Comparison of ENCODE assay signal across 11 mouse cellular contexts in the genomic region with DNA sequence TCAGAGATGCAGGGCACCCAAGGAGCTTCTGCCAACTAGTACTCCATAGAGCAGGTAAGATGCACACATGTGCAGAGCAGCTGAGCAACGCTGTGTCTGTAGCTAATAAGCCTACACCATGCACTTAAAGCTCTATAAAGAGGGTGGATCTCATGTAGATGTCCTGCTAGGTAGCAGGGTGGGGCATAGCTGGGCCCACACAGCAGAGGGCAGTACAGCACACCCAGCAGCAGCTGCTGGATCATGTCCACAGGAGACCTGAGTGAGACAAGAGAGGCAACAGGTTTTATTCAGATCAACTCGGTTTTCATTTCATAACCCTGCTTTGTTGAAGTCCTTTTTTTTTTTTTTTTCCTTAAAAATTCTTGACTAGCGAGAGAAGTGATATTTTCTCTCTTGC.
DNase-seq lines count a peak whose midpoint lies in the region; ATAC-seq and TF ChIP-seq lines count a peak whose summit lies in the region.
"Had no signal": no experiment of that assay in that cellular context is flagged by ENCODE, and none has a peak within 500 bp of the region (broad histone marks: within the 10 kb centered on the region; RNA-seq: fewer than 3 reads in every experiment).

No protein-coding gene starts in this region.

- no peak overlapping the region for H3K4me3 ChIP-seq in midbrain, postnatal 0 days (ENCODE audit: low read depth, low read length)
- H3K4me3 ChIP-seq in midbrain, embryonic 15.5 days = no peak overlapping the region
- H3K4me3 ChIP-seq in forebrain, embryonic 13.5 days = no peak overlapping the region
- H3K4me3 ChIP-seq: midbrain, embryonic 12.5 days had no signal

- WGBS in midbrain, postnatal 0 days = 56% methylated on average over 3 of the region's 3 CpGs
- WGBS in midbrain, embryonic 15.5 days = 55% methylated on average over 3 of the region's 3 CpGs
- 61% methylated on average over 3 of the region's 3 CpGs for WGBS in forebrain, embryonic 13.5 days

- peak; percentile 22; the same call in 1 of the 2 replicates for TF ChIP-seq CTCF in midbrain, postnatal 0 days (IDR thresholded peaks at IDR 0.05)

- H3K27me3 ChIP-seq in midbrain, postnatal 0 days (ENCODE audit: insufficient read depth, low read length) = no peaks in the 10 kb centered on the region
- H3K27me3 ChIP-seq in midbrain, embryonic 15.5 days (replicated peaks) = no peaks in the 10 kb centered on the region
- no peaks in the 10 kb centered on the region for H3K27me3 ChIP-seq in forebrain, embryonic 13.5 days
- H3K27me3 ChIP-seq: midbrain, embryonic 12.5 days had no signal

- no peaks in the 10 kb centered on the region for H3K4me1 ChIP-seq in midbrain, postnatal 0 days (ENCODE audit: insufficient read depth, low read length)
- no peaks in the 10 kb centered on the region for H3K4me1 ChIP-seq in midbrain, embryonic 15.5 days
- no peaks in the 10 kb centered on the region for H3K4me1 ChIP-seq in forebrain, embryonic 13.5 days
- H3K4me1 ChIP-seq: midbrain, embryonic 12.5 days had no signal

- no peak overlapping the region for H3K4me2 ChIP-seq in midbrain, postnatal 0 days (ENCODE audit: low read depth, low read length, poor library complexity, severe bottlenecking)
- no peak overlapping the region for H3K4me2 ChIP-seq in midbrain, embryonic 15.5 days
- no peak overlapping the region for H3K4me2 ChIP-seq in forebrain, embryonic 13.5 days
- H3K4me2 ChIP-seq: midbrain, embryonic 12.5 days had no signal

- H3K36me3 ChIP-seq in midbrain, postnatal 0 days (ENCODE audit: insufficient read depth, low read length) = no peaks in the 10 kb centered on the region
- no peaks in the 10 kb centered on the region for H3K36me3 ChIP-seq in midbrain, embryonic 15.5 days (replicated peaks)
- no peaks in the 10 kb centered on the region for H3K36me3 ChIP-seq in forebrain, embryonic 13.5 days (ENCODE audit: poor library complexity, severe bottlenecking)
- H3K36me3 ChIP-seq: midbrain, embryonic 12.5 days had no signal

- no peak for ATAC-seq in midbrain, postnatal 0 days (ENCODE audit: low FRiP score)
- no peak for ATAC-seq in midbrain, embryonic 15.5 days (replicated peaks)
- no peak for ATAC-seq in forebrain, embryonic 13.5 days

- H3K27ac ChIP-seq in midbrain, postnatal 0 days (ENCODE audit: low read depth, low read length) = no peak overlapping the region
- no peak overlapping the region for H3K27ac ChIP-seq in midbrain, embryonic 15.5 days
- H3K27ac ChIP-seq in forebrain, embryonic 13.5 days = no peak overlapping the region
- H3K27ac ChIP-seq: midbrain, embryonic 12.5 days had no signal

- H3K9ac ChIP-seq in midbrain, postnatal 0 days (replicated peaks; ENCODE audit: low read length, poor library complexity, severe bottlenecking) = no peak overlapping the region
- H3K9ac ChIP-seq in midbrain, embryonic 15.5 days = no peak overlapping the region
- no peak overlapping the region for H3K9ac ChIP-seq in forebrain, embryonic 13.5 days
- H3K9ac ChIP-seq: midbrain, embryonic 12.5 days had no signal

- peak; percentile 18 for DNase-seq in embryo, embryonic 10 days (ENCODE audit: low spot score)
- no peak for DNase-seq in embryo, embryonic 11 days
- DNase-seq in midbrain, postnatal 0 days (ENCODE audit: low spot score) = no peak
- DNase-seq in brain, adult 2 months (ENCODE audit: low read depth, low spot score) = peak; percentile 2
- DNase-seq in lung, postnatal 10 days = peak; percentile 40
- DNase-seq in urinary bladder, postnatal 10 days (ENCODE audit: low spot score) = no peak
- DNase-seq: cerebellum, adult 11-12 months; gastrocnemius, postnatal 36 days had no signal

- no peaks in the 10 kb centered on the region for H3K9me3 ChIP-seq in midbrain, postnatal 0 days (ENCODE audit: low read length)
- H3K9me3 ChIP-seq in midbrain, embryonic 15.5 days = no peaks in the 10 kb centered on the region
- 0 out of 2 replicates have a peak, but pooled peaks cover 6% of the 10 kb centered on the region for H3K9me3 ChIP-seq in forebrain, embryonic 13.5 days (replicated peaks)
- H3K9me3 ChIP-seq: midbrain, embryonic 12.5 days had no signal

Comparison
In these comparisons a context has a peak if more than half of its experiments do, and no peak if none do; other contexts are left out.
1. DNase-seq: peak in embryo, embryonic 10 days (single experiment), brain, adult 2 months (single experiment) and lung, postnatal 10 days (single experiment); none in embryo, embryonic 11 days (single experiment), midbrain, postnatal 0 days (single experiment) and urinary bladder, postnatal 10 days (single experiment).